Mouse (Mus musculus) retina, adult 2 months (tissue): Measurements from ENCODE around the gene Cyp4f15.
"Not testable (repeated sequence)": the region's sequence is repeated elsewhere in the genome, so short reads cannot be mapped to it uniquely, and the experiment has no call there.

Experiments
- DNase-seq: peaks from one replicate; pipeline ENCODE4 v3.0.0-alpha.2; 2012; ENCODE audit warnings: low read depth, low spot score

The Cyp4f15 gene

GRCm38 (mm10) chr17:32685048-32685750 is at the start of gene Cyp4f15:
Gene Cyp4f15, plus strand, starts transcription at chr17:32685627.
- DNase-seq, result no peak

- DNase-seq, result no peak
Measured at GRCm38 (mm10) chr17:32636341-32636740, 49.1 kb upstream of the Cyp4f15 start.

- no peak for DNase-seq
Measured at GRCm38 (mm10) chr17:32637151-32637550, 48.3 kb upstream of the Cyp4f15 start.

GRCm38 (mm10) chr17:32646631-32647030 is 38.8 kb upstream of the Cyp4f15 start:
- DNase-seq, result no peak

GRCm38 (mm10) chr17:32653860-32654259 is 31.6 kb upstream of the Cyp4f15 start:
- DNase-seq, result no peak

- no peak for DNase-seq
Measured at GRCm38 (mm10) chr17:32657041-32657440, 28.4 kb upstream of the Cyp4f15 start.

GRCm38 (mm10) chr17:32658246-32658645 is 27.2 kb upstream of the Cyp4f15 start:
- no peak for DNase-seq

GRCm38 (mm10) chr17:32658712-32659111 is 26.7 kb upstream of the Cyp4f15 start, which contains the start of gene Cyp4f40:
Gene Cyp4f40, plus strand, starts transcription at chr17:32658900.
- no peak for DNase-seq

GRCm38 (mm10) chr17:32673976-32674375 is 11.5 kb upstream of the Cyp4f15 start:
- no peak for DNase-seq

GRCm38 (mm10) chr17:32676040-32676635 is 9.3 kb upstream of the Cyp4f15 start:
- DNase-seq, result no peak

GRCm38 (mm10) chr17:32680404-32680803 is 5.0 kb upstream of the Cyp4f15 start:
- peak; percentile 22 for DNase-seq

GRCm38 (mm10) chr17:32686722-32687121 is 1.3 kb downstream of the Cyp4f15 start:
- DNase-seq, result no peak

- no peak for DNase-seq
Measured at GRCm38 (mm10) chr17:32690959-32691358, 5.5 kb downstream of the Cyp4f15 start.

GRCm38 (mm10) chr17:32702826-32703225 is 17.4 kb downstream of the Cyp4f15 start:
- DNase-seq, result no peak

- DNase-seq, result not testable (repeated sequence)
Measured at GRCm38 (mm10) chr17:32710541-32710940, 25.1 kb downstream of the Cyp4f15 start.

GRCm38 (mm10) chr17:32722151-32722550 is 36.7 kb downstream of the Cyp4f15 start:
- DNase-seq, result not testable (repeated sequence)

GRCm38 (mm10) chr17:32722771-32723170 is 37.3 kb downstream of the Cyp4f15 start:
- no peak for DNase-seq

GRCm38 (mm10) chr17:32726360-32726759 is 40.9 kb downstream of the Cyp4f15 start:
- DNase-seq, result not testable (repeated sequence)

- DNase-seq, result no peak
Measured at GRCm38 (mm10) chr17:32729029-32729428, 43.6 kb downstream of the Cyp4f15 start.

GRCm38 (mm10) chr17:32738406-32738805 is 53.0 kb downstream of the Cyp4f15 start:
- no peak for DNase-seq

GRCm38 (mm10) chr17:32741057-32741456 is 55.6 kb downstream of the Cyp4f15 start:
- DNase-seq, result no peak

- no peak for DNase-seq
Measured at GRCm38 (mm10) chr17:32750611-32751010, 65.2 kb downstream of the Cyp4f15 start.
